Mouse (Mus musculus): ENCODE data around the gene Tas2r143. TPM values are rescaled to one million over a fixed set of nuclear protein-coding genes. Genes with fewer than 3 reads are reported as not detected.

Tas2r143 gene
- 1.5 TPM in 1 of 2 replicates, not detected in the other for polyA plus RNA-seq (2011; ENCODE audit: insufficient read depth, insufficient read length, low read depth, missing spikeins)

- no peaks in the 10 kb centered on the region for H3K4me1 ChIP-seq (ENCODE audit: control insufficient read depth, insufficient read depth, low read length)
- no peaks in the 10 kb centered on the region; the same call in 1 of the 2 replicates for H3K27me3 ChIP-seq (ENCODE audit: control insufficient read depth, insufficient read depth, low read length, poor library complexity, severe bottlenecking)
- H3K4me3 ChIP-seq (ENCODE audit: low read depth, low read length) = no peak within 1 kb of the TSS
- H3K36me3 ChIP-seq (ENCODE audit: control insufficient read depth, insufficient read depth, low read length, poor library complexity, severe bottlenecking) = no peaks in the 10 kb centered on the region
- H3K27ac ChIP-seq (ENCODE audit: insufficient read depth, low read length) = no peak within 1 kb of the TSS
- no peaks in the 10 kb centered on the region for H3K9me3 ChIP-seq (replicated peaks; ENCODE audit: control insufficient read depth, insufficient read depth, low read length, poor library complexity, severe bottlenecking)
- H3K9ac ChIP-seq (ENCODE audit: low read depth, poor library complexity, severe bottlenecking) = no peak within 1 kb of the TSS
- no peak for TF ChIP-seq EP300 (IDR thresholded peaks at IDR 0.05; ENCODE audit: insufficient read depth, low read depth, low read length)
- no peak for TF ChIP-seq CTCF (IDR thresholded peaks at IDR 0.05; ENCODE audit: low read depth, low read length)
- TF ChIP-seq POLR2A (IDR thresholded peaks at IDR 0.05; ENCODE audit: insufficient read depth, low read length) = no peak
Observed at GRCm38 (mm10) chr6:42399938-42400337, at the start of gene Tas2r143. TSS of gene Tas2r143 (plus strand) at chr6:42400238.

- no peak overlapping the region for H3K27ac ChIP-seq (ENCODE audit: insufficient read depth, low read length)
- H3K36me3 ChIP-seq (ENCODE audit: control insufficient read depth, insufficient read depth, low read length, poor library complexity, severe bottlenecking) = no peaks in the 10 kb centered on the region
- H3K27me3 ChIP-seq (ENCODE audit: control insufficient read depth, insufficient read depth, low read length, poor library complexity, severe bottlenecking) = no peaks in the 10 kb centered on the region
- peak overlapping the region; percentile 83 for H3K9ac ChIP-seq (ENCODE audit: low read depth, poor library complexity, severe bottlenecking)
- TF ChIP-seq POLR2A (IDR thresholded peaks at IDR 0.05; ENCODE audit: insufficient read depth, low read length) (no peak), EP300 (IDR thresholded peaks at IDR 0.05; ENCODE audit: insufficient read depth, low read depth, low read length) (no peak)
- H3K4me1 ChIP-seq (ENCODE audit: control insufficient read depth, insufficient read depth, low read length) = peaks cover 8% of the 10 kb centered on the region
- H3K4me3 ChIP-seq (ENCODE audit: low read depth, low read length) = peak overlapping the region; percentile 80
- no peaks in the 10 kb centered on the region for H3K9me3 ChIP-seq (replicated peaks; ENCODE audit: control insufficient read depth, insufficient read depth, low read length, poor library complexity, severe bottlenecking)
Observed at GRCm38 (mm10) chr6:42350968-42351775, 48.9 kb upstream of the Tas2r143 start.

- Histone ChIP-seq H3K4me1 (ENCODE audit: control insufficient read depth, insufficient read depth, low read length) (peaks cover 8% of the 10 kb centered on the region), H3K27me3 (ENCODE audit: control insufficient read depth, insufficient read depth, low read length, poor library complexity, severe bottlenecking) (no peaks in the 10 kb centered on the region), H3K9ac (ENCODE audit: low read depth, poor library complexity, severe bottlenecking) (no peak overlapping the region), H3K4me3 (ENCODE audit: low read depth, low read length) (no peak overlapping the region), H3K36me3 (ENCODE audit: control insufficient read depth, insufficient read depth, low read length, poor library complexity, severe bottlenecking) (no peaks in the 10 kb centered on the region), H3K9me3 (replicated peaks; ENCODE audit: control insufficient read depth, insufficient read depth, low read length, poor library complexity, severe bottlenecking) (no peaks in the 10 kb centered on the region), H3K27ac (ENCODE audit: insufficient read depth, low read length) (no peak overlapping the region)
- no peak for TF ChIP-seq POLR2A (IDR thresholded peaks at IDR 0.05; ENCODE audit: insufficient read depth, low read length)
- TF ChIP-seq EP300 (IDR thresholded peaks at IDR 0.05; ENCODE audit: insufficient read depth, low read depth, low read length) = no peak
- no peak for TF ChIP-seq CTCF (IDR thresholded peaks at IDR 0.05; ENCODE audit: low read depth, low read length)
Observed at GRCm38 (mm10) chr6:42351776-42352485, 48.1 kb upstream of the Tas2r143 start.

- H3K27ac ChIP-seq (ENCODE audit: insufficient read depth, low read length) = no peak overlapping the region
Observed at GRCm38 (mm10) chr6:42352486-42352846, 47.6 kb upstream of the Tas2r143 start.

GRCm38 (mm10) chr6:42353180-42353579, 46.9 kb upstream of the Tas2r143 start:
- Histone ChIP-seq H3K9me3 (replicated peaks; ENCODE audit: control insufficient read depth, insufficient read depth, low read length, poor library complexity, severe bottlenecking) (no peaks in the 10 kb centered on the region), H3K27ac (ENCODE audit: insufficient read depth, low read length) (no peak overlapping the region), H3K4me1 (ENCODE audit: control insufficient read depth, insufficient read depth, low read length) (peaks cover 8% of the 10 kb centered on the region), H3K27me3 (ENCODE audit: control insufficient read depth, insufficient read depth, low read length, poor library complexity, severe bottlenecking) (no peaks in the 10 kb centered on the region), H3K9ac (ENCODE audit: low read depth, poor library complexity, severe bottlenecking) (no peak overlapping the region), H3K36me3 (ENCODE audit: control insufficient read depth, insufficient read depth, low read length, poor library complexity, severe bottlenecking) (no peaks in the 10 kb centered on the region), H3K4me3 (ENCODE audit: low read depth, low read length) (no peak overlapping the region)
- TF ChIP-seq POLR2A (IDR thresholded peaks at IDR 0.05; ENCODE audit: insufficient read depth, low read length) (no peak), EP300 (IDR thresholded peaks at IDR 0.05; ENCODE audit: insufficient read depth, low read depth, low read length) (no peak), CTCF (IDR thresholded peaks at IDR 0.05; ENCODE audit: low read depth, low read length) (no peak)

More at GRCm38 (mm10) chr6:42352486-42352846, 47.6 kb upstream of the Tas2r143 start:
- no peaks in the 10 kb centered on the region for H3K9me3 ChIP-seq (replicated peaks; ENCODE audit: control insufficient read depth, insufficient read depth, low read length, poor library complexity, severe bottlenecking)
- no peak for TF ChIP-seq EP300 (IDR thresholded peaks at IDR 0.05; ENCODE audit: insufficient read depth, low read depth, low read length)
- no peak for TF ChIP-seq POLR2A (IDR thresholded peaks at IDR 0.05; ENCODE audit: insufficient read depth, low read length)
- TF ChIP-seq CTCF (IDR thresholded peaks at IDR 0.05; ENCODE audit: low read depth, low read length) = no peak
- no peaks in the 10 kb centered on the region for H3K36me3 ChIP-seq (ENCODE audit: control insufficient read depth, insufficient read depth, low read length, poor library complexity, severe bottlenecking)
- H3K9ac ChIP-seq (ENCODE audit: low read depth, poor library complexity, severe bottlenecking) = no peak overlapping the region
- H3K27me3 ChIP-seq (ENCODE audit: control insufficient read depth, insufficient read depth, low read length, poor library complexity, severe bottlenecking) = no peaks in the 10 kb centered on the region
- H3K4me1 ChIP-seq (ENCODE audit: control insufficient read depth, insufficient read depth, low read length) = peaks cover 8% of the 10 kb centered on the region
- H3K4me3 ChIP-seq (ENCODE audit: low read depth, low read length) = no peak overlapping the region

Data from ES-Bruce4 (cell line).